Mouse (Mus musculus): ENCODE measurements around the gene BC034090. TPM values are rescaled to one million over a fixed set of nuclear protein-coding genes. Genes with fewer than 3 reads are reported as not detected.
A peak's percentile ranks its signal among the peaks of the same experiment; 100 is the strongest.

Gene BC034090
- polyA plus RNA-seq, 1 experiment from 2014 or later: 4.7 TPM

DNA sequence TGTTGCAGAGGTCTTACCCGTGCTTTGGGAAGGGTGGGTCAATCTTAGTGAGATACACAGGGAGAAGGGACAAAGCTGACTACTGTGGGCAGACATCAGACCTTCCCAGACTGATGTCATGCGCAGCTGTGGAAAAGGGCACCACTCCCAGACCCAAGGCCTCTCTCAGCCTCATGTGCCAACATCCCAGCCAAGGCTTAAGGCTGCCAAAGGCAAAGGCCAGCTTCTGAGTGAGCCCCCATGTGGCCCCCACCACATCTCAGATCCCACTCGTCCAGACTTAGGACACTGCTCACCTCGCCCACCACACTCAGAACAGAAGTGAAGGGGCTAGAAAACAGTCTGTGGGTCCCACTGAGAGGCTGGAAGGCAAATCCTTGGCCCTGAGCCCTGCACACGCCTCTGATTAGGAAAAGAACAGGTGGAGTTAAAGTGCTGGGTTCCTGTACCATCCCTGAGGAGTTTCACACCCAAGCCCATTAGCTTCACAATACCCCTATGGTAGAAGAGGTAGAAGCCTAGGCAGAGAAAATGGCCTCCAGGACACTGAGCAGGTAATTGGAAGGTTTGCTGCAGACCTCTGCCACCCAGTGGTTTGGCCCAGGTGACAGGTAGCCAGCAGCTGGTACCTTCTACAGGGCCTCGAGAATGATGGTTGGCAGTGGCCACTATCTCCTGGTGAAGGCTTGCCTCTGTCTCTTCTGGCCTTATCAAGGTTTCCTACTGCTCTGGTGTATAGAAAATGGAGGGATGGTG, 4.1 kb downstream of the BC034090 start:
- peaks cover 45% of the 10 kb centered on the region for H3K4me1 ChIP-seq (replicated peaks)
- no peak for ATAC-seq (ENCODE audit: low FRiP score)
- H3K27me3 ChIP-seq: peaks cover 21% of the 10 kb centered on the region
- no peak overlapping the region for H3K27ac ChIP-seq
- 86% methylated on average over 6 of the region's 6 CpGs for WGBS
- H3K4me2 ChIP-seq: no peak overlapping the region
- no peak overlapping the region for H3K9ac ChIP-seq
- no peaks in the 10 kb centered on the region for H3K9me3 ChIP-seq
- H3K36me3 ChIP-seq: no peaks in the 10 kb centered on the region
- H3K4me3 ChIP-seq: no peak overlapping the region

DNA sequence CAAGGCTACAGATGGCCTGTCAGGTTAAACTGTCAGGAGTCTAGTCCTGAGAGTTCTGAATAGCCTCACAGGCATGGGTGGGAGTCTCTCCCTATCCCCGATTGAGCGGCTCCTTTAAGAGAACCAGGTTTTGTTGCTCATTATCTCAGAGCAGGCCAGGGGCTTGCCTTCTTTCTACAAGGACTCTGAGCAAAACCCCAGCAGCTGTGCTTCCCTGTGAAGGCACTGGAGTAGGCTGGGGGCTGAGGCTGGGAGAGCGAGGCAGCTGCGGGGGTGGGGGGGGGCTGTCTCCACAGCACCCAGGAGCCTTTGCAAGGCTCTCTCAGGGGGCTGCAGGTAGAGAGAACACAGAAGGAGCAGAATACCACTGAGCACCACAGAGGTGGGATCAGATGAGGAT, 5.1 kb downstream of the BC034090 start:
- H3K4me1 ChIP-seq (replicated peaks): peaks cover 45% of the 10 kb centered on the region
- WGBS: 67% methylated on average over 4 of the region's 4 CpGs
- peak overlapping the region; percentile 43; the same call in 1 of the 2 replicates for H3K9ac ChIP-seq
- peaks cover 11% of the 10 kb centered on the region for H3K27me3 ChIP-seq
- H3K9me3 ChIP-seq: no peaks in the 10 kb centered on the region
- no peak overlapping the region for H3K4me2 ChIP-seq
- ATAC-seq (ENCODE audit: low FRiP score): no peak
- H3K36me3 ChIP-seq: no peaks in the 10 kb centered on the region
- H3K4me3 ChIP-seq: no peak overlapping the region
- H3K27ac ChIP-seq: no peak overlapping the region

DNA sequence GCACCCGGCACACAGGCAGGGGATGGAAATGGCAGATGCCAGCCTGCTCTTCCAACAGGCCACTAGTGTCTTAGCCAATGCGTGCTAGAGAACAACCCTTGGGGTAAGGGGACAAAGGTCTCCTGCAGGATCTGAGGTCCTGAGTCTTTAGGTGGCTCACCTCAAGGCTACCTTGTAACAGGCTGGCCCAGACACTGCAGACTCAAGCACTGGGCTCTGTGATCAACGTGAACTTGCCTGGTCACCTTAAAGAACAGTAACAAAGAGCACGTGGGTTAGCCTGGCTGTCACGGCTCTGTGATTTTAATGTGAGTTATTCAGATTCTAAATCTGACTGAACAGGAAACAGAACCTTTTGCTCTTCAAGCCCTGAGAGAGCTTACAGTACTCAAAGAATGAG, 6.1 kb downstream of the BC034090 start:
- Histone ChIP-seq H3K9ac (no peak overlapping the region), H3K27me3 (peaks cover 10% of the 10 kb centered on the region), H3K4me2 (no peak overlapping the region), H3K27ac (no peak overlapping the region), H3K36me3 (no peaks in the 10 kb centered on the region), H3K9me3 (no peaks in the 10 kb centered on the region), H3K4me3 (no peak overlapping the region), H3K4me1 (replicated peaks) (peaks cover 50% of the 10 kb centered on the region)
- ATAC-seq (ENCODE audit: low FRiP score): no peak
- WGBS: 82% methylated on average over 5 of the region's 5 CpGs

DNA sequence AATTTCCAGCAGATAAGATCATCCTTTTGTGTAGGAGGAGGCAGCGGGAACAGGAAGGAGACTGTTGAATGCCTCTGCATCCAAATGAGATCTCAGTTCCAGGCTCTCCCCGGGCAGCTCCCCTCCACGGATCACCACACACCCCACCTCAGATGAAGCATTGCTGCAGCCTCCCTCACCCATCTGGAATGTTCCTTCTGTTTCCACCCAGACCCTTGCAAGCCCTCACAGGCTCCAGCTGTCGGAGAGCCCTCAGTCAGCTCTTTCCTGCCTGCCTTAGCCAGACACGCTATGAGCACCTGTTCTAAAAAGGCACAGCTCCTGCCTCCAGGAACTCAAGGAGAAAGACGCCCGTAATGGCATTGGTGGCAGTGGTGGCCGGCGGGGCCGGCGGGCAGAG, 6.9 kb downstream of the BC034090 start:
- Histone ChIP-seq H3K27ac (peak overlapping the region; percentile 62; the same call in 1 of the 2 replicates), H3K4me2 (no peak overlapping the region), H3K4me1 (replicated peaks) (peaks cover 57% of the 10 kb centered on the region), H3K4me3 (no peak overlapping the region), H3K36me3 (no peaks in the 10 kb centered on the region), H3K27me3 (peaks cover 4% of the 10 kb centered on the region), H3K9me3 (no peaks in the 10 kb centered on the region), H3K9ac (no peak overlapping the region)
- WGBS: 67% methylated on average over 11 of the region's 11 CpGs
- ATAC-seq (ENCODE audit: low FRiP score): no peak

DNA sequence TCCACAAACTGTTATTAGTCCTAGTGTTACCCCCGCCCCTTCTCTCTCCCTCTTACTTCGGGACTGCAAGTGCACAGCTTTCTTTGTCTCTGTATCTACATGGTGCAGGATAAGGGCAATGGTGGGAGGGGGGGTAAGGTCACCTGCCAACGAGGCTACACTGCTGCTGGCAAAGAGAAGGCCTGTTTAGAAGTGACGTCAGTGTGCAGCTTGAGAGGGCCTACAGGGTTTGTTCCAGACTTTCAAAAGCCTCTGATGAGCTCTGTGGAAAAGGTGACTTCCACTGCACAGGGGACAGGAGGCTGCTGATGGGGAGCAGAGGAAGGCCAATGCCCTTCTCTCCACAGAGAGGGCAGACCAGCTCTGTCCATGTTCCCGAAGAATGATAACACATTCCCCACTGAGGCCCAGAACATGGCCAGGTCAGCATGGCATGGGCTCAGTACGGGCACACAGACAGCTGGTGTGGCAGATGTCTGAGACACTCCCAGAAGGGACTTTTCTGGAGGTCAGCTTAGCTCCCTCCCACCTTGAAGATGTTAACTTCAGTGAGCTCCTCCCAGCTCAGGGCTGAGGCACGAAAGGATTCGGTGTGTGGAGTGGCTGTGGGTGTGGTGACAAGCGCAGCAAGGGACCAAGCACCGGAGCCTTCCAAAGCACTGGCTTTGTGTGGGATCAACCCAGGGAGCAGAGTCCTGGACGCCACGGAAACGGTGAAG, 7.8 kb downstream of the BC034090 start:
- Histone ChIP-seq H3K9me3 (no peaks in the 10 kb centered on the region), H3K27me3 (no peaks in the 10 kb centered on the region; the same call in 1 of the 2 replicates), H3K4me1 (replicated peaks) (peaks cover 66% of the 10 kb centered on the region), H3K9ac (no peak overlapping the region), H3K27ac (peak overlapping the region; percentile 62; the same call in 1 of the 2 replicates), H3K4me2 (no peak overlapping the region), H3K36me3 (no peaks in the 10 kb centered on the region), H3K4me3 (no peak overlapping the region)
- 34% methylated on average over 13 of the region's 13 CpGs for WGBS
- ATAC-seq (ENCODE audit: low FRiP score): no peak

DNA sequence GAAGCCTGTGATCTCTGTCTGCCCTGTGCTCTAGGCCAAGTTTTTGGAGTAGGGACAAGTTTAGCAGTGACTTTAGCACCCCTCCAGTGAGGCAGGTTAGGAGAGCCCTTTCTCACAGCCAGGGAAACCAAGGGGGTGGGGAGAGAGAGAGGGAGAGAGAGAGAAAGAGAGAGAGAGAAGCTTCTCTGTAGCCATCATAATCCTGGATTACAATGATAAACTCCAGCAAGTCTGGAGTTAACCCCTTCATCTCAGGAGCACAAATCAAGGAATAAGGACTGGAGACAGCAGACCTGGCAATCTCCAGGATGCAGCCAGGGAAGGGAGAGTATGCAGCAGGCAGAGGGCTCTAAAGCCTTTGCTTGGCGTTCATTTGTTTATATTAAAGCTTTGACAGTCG, 8.6 kb downstream of the BC034090 start:
- H3K9me3 ChIP-seq: no peaks in the 10 kb centered on the region
- peaks cover 75% of the 10 kb centered on the region for H3K4me1 ChIP-seq (replicated peaks)
- peak overlapping the region; percentile 94 for H3K27ac ChIP-seq
- 29% methylated on average over 2 of the region's 2 CpGs for WGBS
- H3K36me3 ChIP-seq: no peaks in the 10 kb centered on the region
- no peak overlapping the region for H3K4me2 ChIP-seq
- H3K9ac ChIP-seq: no peak overlapping the region
- H3K4me3 ChIP-seq: no peak overlapping the region
- ATAC-seq (ENCODE audit: low FRiP score): no peak
- no peaks in the 10 kb centered on the region for H3K27me3 ChIP-seq

DNA sequence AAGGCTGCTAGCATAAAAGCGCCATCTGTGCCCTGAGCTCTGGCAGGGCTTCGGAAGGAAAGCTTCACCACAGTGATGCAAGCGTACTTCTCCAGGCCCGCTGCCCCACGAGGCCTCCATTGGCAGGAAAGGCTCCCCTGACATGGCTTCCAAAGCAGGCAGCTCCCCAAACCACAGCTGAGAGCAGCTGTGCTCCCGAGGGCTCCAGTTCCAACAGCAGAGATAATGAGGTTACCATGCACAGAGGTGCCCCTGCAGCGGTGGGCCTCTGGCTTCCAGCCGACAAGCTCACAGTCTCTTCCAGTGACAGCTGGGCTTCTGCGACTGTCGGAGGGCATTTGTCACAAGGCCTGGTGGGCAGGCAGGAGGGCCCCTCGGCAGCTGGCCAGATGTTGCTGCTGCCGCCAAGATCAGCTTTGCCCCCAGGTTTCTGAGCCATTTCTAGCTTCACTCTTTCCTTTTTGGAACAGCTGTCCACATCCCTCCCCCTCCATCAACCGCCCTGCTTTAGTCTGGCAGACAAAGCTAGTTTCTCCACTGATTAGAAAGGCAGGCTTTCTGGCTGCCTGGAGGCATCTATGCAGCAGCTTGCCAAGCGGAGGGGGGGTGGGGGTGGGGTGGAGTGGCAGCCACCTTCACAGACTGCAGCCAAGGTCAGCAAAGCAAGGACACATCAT, 10.2 kb downstream of the BC034090 start:
- H3K4me1 ChIP-seq (replicated peaks): peaks cover 86% of the 10 kb centered on the region
- peak; percentile 63 for ATAC-seq (ENCODE audit: low FRiP score)
- H3K9ac ChIP-seq: peak overlapping the region; percentile 49
- no peak overlapping the region for H3K4me3 ChIP-seq
- no peaks in the 10 kb centered on the region for H3K9me3 ChIP-seq
- WGBS: 10% methylated on average over 14 of the region's 14 CpGs
- H3K27ac ChIP-seq: peak overlapping the region; percentile 94
- no peaks in the 10 kb centered on the region for H3K36me3 ChIP-seq
- peak overlapping the region; percentile 16; the same call in 1 of the 2 replicates for H3K4me2 ChIP-seq
- H3K27me3 ChIP-seq: no peaks in the 10 kb centered on the region

DNA sequence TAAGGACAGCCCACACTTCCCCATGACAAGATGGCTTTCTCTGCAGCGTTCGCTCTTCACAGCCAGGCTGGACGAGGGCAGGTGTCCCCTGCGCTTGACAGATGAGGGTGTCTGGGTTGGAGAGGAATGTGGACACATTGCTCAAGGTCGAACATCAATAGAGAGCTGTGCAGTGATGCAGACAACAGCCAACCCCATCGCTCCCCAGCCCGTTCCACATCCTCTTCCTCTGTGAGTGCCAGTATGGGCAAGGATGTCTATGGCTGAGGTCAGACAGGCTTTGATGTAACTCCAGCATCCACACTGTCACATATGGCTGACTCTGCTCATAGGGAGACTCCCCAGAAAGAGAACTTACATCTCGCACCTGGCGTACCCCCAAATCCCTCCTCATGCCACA, 10.9 kb downstream of the BC034090 start:
- Histone ChIP-seq H3K4me2 (no peak overlapping the region), H3K36me3 (no peaks in the 10 kb centered on the region), H3K9me3 (no peaks in the 10 kb centered on the region), H3K4me1 (replicated peaks) (peaks cover 91% of the 10 kb centered on the region), H3K27me3 (no peaks in the 10 kb centered on the region), H3K4me3 (no peak overlapping the region), H3K27ac (peak overlapping the region; percentile 94), H3K9ac (peak overlapping the region; percentile 49)
- no peak for ATAC-seq (ENCODE audit: low FRiP score)
- WGBS: 74% methylated on average over 9 of the region's 9 CpGs

DNA sequence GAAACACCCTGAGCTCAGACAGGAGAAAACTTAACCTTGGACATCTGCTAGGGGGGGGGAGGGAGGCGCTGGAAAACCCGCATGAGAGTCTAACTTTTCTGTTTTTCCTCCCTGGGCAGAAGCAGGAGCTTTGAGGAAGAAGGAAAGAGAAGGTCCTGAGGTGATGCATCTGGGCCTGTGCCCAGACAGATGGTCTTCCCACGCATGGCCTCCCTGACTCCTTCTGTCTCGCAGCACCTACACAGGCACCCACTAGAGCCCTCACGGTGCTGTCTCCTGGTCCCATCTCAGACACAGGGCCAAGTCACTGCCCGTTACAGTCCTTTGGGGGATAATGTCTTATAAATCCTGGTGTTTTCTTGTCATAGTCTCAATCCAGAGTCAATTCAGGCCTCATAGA, 11.5 kb downstream of the BC034090 start:
- no peak overlapping the region for H3K4me3 ChIP-seq
- no peaks in the 10 kb centered on the region for H3K36me3 ChIP-seq
- no peak overlapping the region for H3K9ac ChIP-seq
- no peaks in the 10 kb centered on the region for H3K9me3 ChIP-seq
- no peak for ATAC-seq (ENCODE audit: low FRiP score)
- peak overlapping the region; percentile 94 for H3K27ac ChIP-seq
- WGBS: 61% methylated on average over 6 of the region's 6 CpGs
- peaks cover 96% of the 10 kb centered on the region for H3K4me1 ChIP-seq (replicated peaks)
- H3K4me2 ChIP-seq: no peak overlapping the region
- no peaks in the 10 kb centered on the region for H3K27me3 ChIP-seq

DNA sequence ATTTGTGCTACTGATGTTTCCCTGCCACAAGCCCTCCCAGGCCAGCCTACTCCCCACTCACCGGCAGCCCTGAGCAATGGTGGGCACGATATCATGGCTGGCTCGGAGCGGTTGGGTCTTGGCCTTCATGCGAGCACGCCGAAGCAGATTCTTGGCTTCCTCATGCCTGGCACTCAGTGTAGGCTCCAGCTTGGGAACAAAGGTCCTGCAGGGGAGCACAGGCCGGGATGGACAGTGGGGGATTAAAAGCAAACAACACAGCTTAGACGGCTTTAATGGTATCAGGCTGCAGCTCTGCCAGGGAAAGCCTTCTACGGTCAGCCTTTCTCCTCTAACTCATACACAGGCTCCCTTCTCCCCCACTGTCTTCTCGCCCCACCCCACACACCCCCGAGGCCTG, 11.9 kb downstream of the BC034090 start:
- Histone ChIP-seq H3K4me1 (replicated peaks) (peaks cover 94% of the 10 kb centered on the region), H3K36me3 (no peaks in the 10 kb centered on the region), H3K9ac (0 out of 2 replicates have a peak overlapping the region, but pooled peaks have one; percentile 25), H3K27ac (peak overlapping the region; percentile 94), H3K9me3 (no peaks in the 10 kb centered on the region), H3K4me2 (no peak overlapping the region), H3K4me3 (no peak overlapping the region), H3K27me3 (no peaks in the 10 kb centered on the region)
- ATAC-seq (ENCODE audit: low FRiP score): no peak
- WGBS: 73% methylated on average over 12 of the region's 12 CpGs

DNA sequence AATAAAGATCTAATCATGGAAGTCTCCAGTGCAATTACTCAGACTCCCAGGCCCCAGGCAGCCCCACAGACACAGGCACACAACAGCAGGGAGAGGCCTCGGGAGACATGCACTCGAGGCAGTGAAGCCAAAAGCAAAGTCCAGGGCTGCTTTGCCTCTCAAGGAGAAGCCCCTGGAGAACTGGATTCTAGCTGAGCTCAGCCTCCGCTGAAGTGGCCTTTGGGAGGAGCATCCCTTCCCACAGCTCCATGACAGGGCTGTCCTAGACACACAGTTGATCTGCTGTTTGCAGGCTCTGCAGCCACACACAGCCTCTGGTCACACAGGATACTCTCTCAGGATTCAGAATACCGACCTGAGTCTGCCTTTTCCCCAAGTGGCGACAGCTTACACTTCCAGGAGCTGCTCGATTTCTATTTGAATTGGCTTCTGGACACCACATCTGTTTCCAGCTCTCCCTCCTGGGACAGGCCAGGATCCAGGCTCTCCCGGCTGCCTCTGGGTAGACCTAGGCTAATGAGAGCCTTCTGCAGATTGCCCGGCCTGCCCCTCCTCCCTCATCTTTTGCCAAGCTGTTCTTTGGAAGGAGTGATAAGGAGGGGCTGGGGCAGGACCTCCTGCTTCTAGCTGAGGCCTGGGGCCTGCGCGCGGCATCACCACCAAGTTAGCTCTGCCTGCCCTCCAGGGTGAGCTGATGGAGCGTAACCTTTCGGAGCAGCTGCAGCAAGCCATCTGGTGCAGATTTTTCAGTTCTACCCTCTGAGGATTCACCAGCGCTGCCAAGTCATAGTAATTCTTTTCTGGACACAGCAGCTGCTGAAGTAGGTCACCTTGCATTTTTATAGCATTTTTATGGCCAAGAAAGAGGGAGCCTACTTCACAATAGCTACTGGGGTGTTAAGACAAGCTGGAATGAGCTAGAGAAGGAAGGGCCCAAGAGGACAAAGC, 14.5 kb downstream of the BC034090 start:
- Histone ChIP-seq H3K4me1 (replicated peaks) (peaks cover 72% of the 10 kb centered on the region), H3K4me3 (no peak overlapping the region), H3K9me3 (no peaks in the 10 kb centered on the region), H3K4me2 (peak overlapping the region; percentile 13; the same call in 1 of the 2 replicates), H3K36me3 (no peaks in the 10 kb centered on the region), H3K9ac (peak overlapping the region; percentile 53; the same call in 1 of the 2 replicates), H3K27ac (peak overlapping the region; percentile 93), H3K27me3 (no peaks in the 10 kb centered on the region)
- WGBS: 11% methylated on average over 14 of the region's 14 CpGs
- peak; percentile 55 for ATAC-seq (ENCODE audit: low FRiP score)

Data from hindbrain, embryonic 13.5 days (tissue).